Mouse (Mus musculus) ovary, adult 10 weeks (tissue): ENCODE data around the gene Zfp551. TPM values are rescaled to one million over a fixed set of nuclear protein-coding genes. Genes with fewer than 3 reads are reported as not detected.

Experiments used
- polyA plus RNA-seq: library from polyadenylated mRNA; stranded (reverse); fragments of 350-450 nt; fragmentation: Illumina TruSeq; extraction: RNeasy Lipid Tissue Mini Kit (QIAGEN cat#74804); gene quantifications from one replicate; pipeline ENCODE4 v1.2.3, GENCODE M21; 2014

The Zfp551 gene
- 5.0 TPM for polyA plus RNA-seq

DNA sequence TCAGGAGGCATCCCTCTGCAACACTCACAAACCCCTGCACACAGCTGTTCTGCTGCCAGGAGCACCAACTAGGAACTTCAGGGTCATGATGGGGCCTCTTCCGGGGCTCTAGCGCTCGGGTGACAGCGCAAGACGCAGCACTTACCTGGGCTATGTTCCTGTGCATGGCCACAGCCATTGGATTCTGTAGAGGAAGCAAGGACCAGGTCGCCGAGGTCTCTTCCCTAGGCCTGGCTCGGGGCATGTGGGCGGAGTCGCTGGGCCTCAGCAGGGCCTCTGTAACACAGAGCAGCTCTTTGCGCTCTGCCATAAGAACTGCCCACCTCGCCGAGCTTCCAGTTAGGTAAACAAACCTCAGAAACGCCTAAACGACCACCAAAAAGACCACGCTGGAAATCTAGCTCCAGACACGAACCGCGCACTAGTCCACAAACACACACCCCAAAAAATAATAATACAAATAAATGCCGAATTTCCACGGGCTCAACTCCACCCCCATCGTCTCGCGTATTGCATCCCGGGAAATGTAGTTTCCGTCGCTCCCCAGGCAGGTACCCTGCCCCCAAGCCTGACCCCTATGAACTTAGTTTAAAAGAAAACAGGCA lies at the start of gene Zfp551:
Gene Zfp551 (minus strand): TSS at position 507 of the 605 bp plus-strand sequence.

GRCm38 (mm10) chr7:12369173-12369572 lies 53.4 kb downstream of the Zfp551 start, which contains the start of gene Vmn1r84:
Vmn1r84 (minus strand) TSS chr7:12369273.

Other genes with a start within 250 kb of the Zfp551 start
- gene Vmn1r80, start 233.5 kb downstream of the Zfp551 start, polyA plus RNA-seq: not detected
- gene Vmn1r81, start 154.5 kb downstream of the Zfp551 start, polyA plus RNA-seq: not detected
- gene Vmn1r82, start 122.3 kb downstream of the Zfp551 start, polyA plus RNA-seq: not detected
- gene Vmn1r83, start 93.3 kb downstream of the Zfp551 start, polyA plus RNA-seq: not detected
- not detected for gene Vmn1r84, start 53.5 kb downstream of the Zfp551 start, polyA plus RNA-seq
- gene Zfp606, start 55.5 kb upstream of the Zfp551 start, polyA plus RNA-seq: 79.2 TPM
- gene 2900092C05Rik, start 89.8 kb upstream of the Zfp551 start, polyA plus RNA-seq: not detected
- gene Vmn2r53, start 186.0 kb upstream of the Zfp551 start, polyA plus RNA-seq: not detected
- not detected for gene Vmn2r54, start 217.6 kb upstream of the Zfp551 start, polyA plus RNA-seq